Mouse (Mus musculus): ENCODE data around the gene Gm4131.

DNA sequence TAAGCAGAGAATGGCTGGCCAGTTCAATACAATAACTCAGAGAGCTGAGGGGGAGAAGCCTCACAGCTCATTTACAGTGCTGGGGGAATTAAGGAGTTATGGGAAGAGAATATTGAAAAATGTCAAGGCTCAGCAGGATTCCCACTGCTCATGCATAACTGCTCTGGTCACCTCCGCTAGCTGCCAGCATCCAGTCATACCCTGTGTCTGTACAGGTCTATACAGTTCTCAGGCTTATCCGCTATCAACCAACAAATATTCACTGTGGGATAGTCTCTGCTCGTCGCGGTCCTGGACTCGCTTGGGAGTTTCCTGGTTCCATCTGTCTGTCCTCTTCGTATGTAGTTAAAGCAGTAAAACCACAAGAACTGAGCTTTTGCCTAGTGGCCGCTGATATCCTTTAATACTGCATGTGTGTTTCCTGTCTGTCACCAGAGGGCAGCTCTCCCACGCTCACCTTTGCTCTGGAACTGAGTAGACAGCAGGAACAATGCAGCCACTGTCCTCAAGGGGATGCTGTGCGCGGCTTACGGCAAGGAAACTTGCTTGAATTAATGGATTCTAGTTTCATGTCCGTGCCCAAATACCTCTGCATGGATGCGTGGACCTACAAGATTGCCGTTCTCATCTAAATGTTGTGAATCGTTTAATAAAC is 74.4 kb downstream of the Gm4131 start:
- TF ChIP-seq CTCF (IDR thresholded peaks at IDR 0.05; ENCODE audit: borderline replicate concordance, control insufficient read depth, extremely low read depth, insufficient read depth, low read length, poor library complexity) (no peak), POLR2A (IDR thresholded peaks at IDR 0.05; ENCODE audit: control insufficient read depth, extremely low read depth, insufficient read depth, low read length, poor library complexity) (no peak)
